In genomic region chr3:97299885-97300284, GRCm38 (mm10) we compare ENCODE assay signal across 16 mouse cellular contexts. TPM values are rescaled to one million over a fixed set of nuclear protein-coding genes. Genes with fewer than 3 reads are reported as not detected.
A peak's percentile ranks its signal among the peaks of the same experiment; 100 is the strongest.
DNase-seq lines count a peak whose midpoint lies in the region; ATAC-seq and TF ChIP-seq lines count a peak whose summit lies in the region.
"Had no signal": no experiment of that assay in that cellular context is flagged by ENCODE, and none has a peak within 500 bp of the region (broad histone marks: within the 10 kb centered on the region; RNA-seq: fewer than 3 reads in every experiment).

No protein-coding gene starts in this region.

- peaks cover 17% of the 10 kb centered on the region for H3K4me1 ChIP-seq in forebrain, postnatal 0 days (ENCODE audit: insufficient read depth)
- H3K4me1 ChIP-seq in forebrain, embryonic 16.5 days (replicated peaks; ENCODE audit: control insufficient read depth, insufficient read depth, low read length): peaks cover 27% of the 10 kb centered on the region
- H3K4me1 ChIP-seq in embryonic facial prominence, embryonic 10.5 days: peaks cover 40% of the 10 kb centered on the region

- no peak overlapping the region for H3K27ac ChIP-seq in forebrain, postnatal 0 days (ENCODE audit: low read depth, low read length)
- no peak overlapping the region for H3K27ac ChIP-seq in forebrain, embryonic 16.5 days (ENCODE audit: low read length)
- no peak overlapping the region for H3K27ac ChIP-seq in layer of hippocampus, adult 2 months
- no peak overlapping the region for H3K27ac ChIP-seq in embryonic facial prominence, embryonic 10.5 days (replicated peaks)

- no peak for ATAC-seq in forebrain, postnatal 0 days
- no peak for ATAC-seq in forebrain, embryonic 16.5 days

- H3K36me3 ChIP-seq in forebrain, postnatal 0 days (ENCODE audit: insufficient read depth): no peaks in the 10 kb centered on the region
- no peaks in the 10 kb centered on the region for H3K36me3 ChIP-seq in forebrain, embryonic 16.5 days (ENCODE audit: control insufficient read depth, insufficient read depth)
- H3K36me3 ChIP-seq in embryonic facial prominence, embryonic 10.5 days (replicated peaks): no peaks in the 10 kb centered on the region
- H3K36me3 ChIP-seq: embryonic facial prominence, embryonic 13.5 days; heart, embryonic 15.5 days; hindbrain, embryonic 13.5 days; limb, embryonic 13.5 days had no signal

- no peak overlapping the region for H3K9ac ChIP-seq in forebrain, postnatal 0 days
- no peak overlapping the region for H3K9ac ChIP-seq in forebrain, embryonic 16.5 days (replicated peaks; ENCODE audit: low read depth, low read length)
- H3K9ac ChIP-seq: heart, embryonic 15.5 days; hindbrain, embryonic 13.5 days; limb, embryonic 13.5 days had no signal

- no peak for DNase-seq in forebrain, postnatal 0 days
- no peak for DNase-seq in layer of hippocampus, adult 2 months (ENCODE audit: low spot score in 2 of 2)
- no peak for DNase-seq in layer of hippocampus, adult 9-10 months (ENCODE audit: low spot score)
- DNase-seq in A20 (ENCODE audit: low read depth, low spot score) (peak; percentile 8), R1 (ENCODE audit: low read depth, low spot score) (peak; percentile 23)
- no peak for DNase-seq in embryonic facial prominence, embryonic 10.5 days (ENCODE audit: low spot score)
- DNase-seq in thymus, adult 18-20 months: no peak
- DNase-seq: cerebellum, adult 11 months; kidney, adult 8-10 months; thymus, postnatal 14 days had no signal

- peak; percentile 43 for TF ChIP-seq CTCF in forebrain, postnatal 0 days (IDR thresholded peaks at IDR 0.05; ENCODE audit: low read depth)
- TF ChIP-seq CTCF in layer of hippocampus, adult 2 months (conservative IDR thresholded peaks at IDR 0.05): peak; percentile 58

- no peaks in the 10 kb centered on the region for H3K9me3 ChIP-seq in forebrain, postnatal 0 days (ENCODE audit: low read length)
- H3K9me3 ChIP-seq in forebrain, embryonic 16.5 days (ENCODE audit: control insufficient read depth, low read length): no peaks in the 10 kb centered on the region
- peaks cover 4% of the 10 kb centered on the region; the same call in 1 of the 2 replicates for H3K9me3 ChIP-seq in embryonic facial prominence, embryonic 10.5 days
- H3K9me3 ChIP-seq: heart, embryonic 15.5 days had no signal

- H3K27me3 ChIP-seq in forebrain, postnatal 0 days (ENCODE audit: insufficient read depth, low read length): no peaks in the 10 kb centered on the region
- H3K27me3 ChIP-seq in forebrain, embryonic 16.5 days (replicated peaks; ENCODE audit: control insufficient read depth, insufficient read depth, low read length): no peaks in the 10 kb centered on the region
- no peaks in the 10 kb centered on the region for H3K27me3 ChIP-seq in embryonic facial prominence, embryonic 10.5 days (replicated peaks; ENCODE audit: low read depth, poor library complexity, severe bottlenecking)
- H3K27me3 ChIP-seq: embryonic facial prominence, embryonic 13.5 days; heart, embryonic 15.5 days; hindbrain, embryonic 13.5 days; limb, embryonic 13.5 days; Patski had no signal

- H3K4me3 ChIP-seq in forebrain, postnatal 0 days (ENCODE audit: low read depth, low read length): no peak overlapping the region
- H3K4me3 ChIP-seq in forebrain, embryonic 16.5 days (replicated peaks; ENCODE audit: low read length): no peak overlapping the region
- no peak overlapping the region for H3K4me3 ChIP-seq in layer of hippocampus, adult 2 months
- H3K4me3 ChIP-seq in embryonic facial prominence, embryonic 10.5 days: no peak overlapping the region
- H3K4me3 ChIP-seq: embryonic facial prominence, embryonic 13.5 days; heart, embryonic 15.5 days; hindbrain, embryonic 13.5 days had no signal

- no peak overlapping the region for H3K4me2 ChIP-seq in forebrain, postnatal 0 days (ENCODE audit: low read depth)
- H3K4me2 ChIP-seq in forebrain, embryonic 16.5 days (ENCODE audit: low read length): no peak overlapping the region

RNA-seq across cellular contexts. Expression of gene Bcl9, which starts 2.2 kb away (rescaled TPM):
- total RNA-seq in forebrain, postnatal 0 days (2014; rRNA removed): 32.5 and 46.4 TPM in 2 replicates
- polyA plus RNA-seq in forebrain, postnatal 0 days (2015; fragmentation: Nextera tagmentation; extraction: Ambion mirVana): 48.3 and 62.8 TPM in 2 replicates
- polyA plus RNA-seq in forebrain, embryonic 16.5 days (2015; fragmentation: Nextera tagmentation; extraction: Ambion mirVana): 102 and 109 TPM in 2 replicates
- 10 to 100 TPM; 64.7 to 67.6 TPM for total RNA-seq in layer of hippocampus, adult 2 months (2021)
- 60.9 and 73.5 TPM in 2 replicates for polyA plus RNA-seq in embryonic facial prominence, embryonic 10.5 days (2016; fragmentation: Nextera tagmentation; extraction: Ambion mirVana)

Comparison
In these comparisons a context has a peak if more than half of its experiments do, and no peak if none do; other contexts are left out.
1. DNase-seq: peak in A20 (single experiment) and R1 (single experiment); none in forebrain, postnatal 0 days (single experiment), layer of hippocampus, adult 2 months (0 of 2), layer of hippocampus, adult 9-10 months (single experiment), embryonic facial prominence, embryonic 10.5 days (single experiment) and thymus, adult 18-20 months (0 of 2).